Mouse (Mus musculus): ENCODE measurements around the gene Serpinh1.

Gene Serpinh1

DNA sequence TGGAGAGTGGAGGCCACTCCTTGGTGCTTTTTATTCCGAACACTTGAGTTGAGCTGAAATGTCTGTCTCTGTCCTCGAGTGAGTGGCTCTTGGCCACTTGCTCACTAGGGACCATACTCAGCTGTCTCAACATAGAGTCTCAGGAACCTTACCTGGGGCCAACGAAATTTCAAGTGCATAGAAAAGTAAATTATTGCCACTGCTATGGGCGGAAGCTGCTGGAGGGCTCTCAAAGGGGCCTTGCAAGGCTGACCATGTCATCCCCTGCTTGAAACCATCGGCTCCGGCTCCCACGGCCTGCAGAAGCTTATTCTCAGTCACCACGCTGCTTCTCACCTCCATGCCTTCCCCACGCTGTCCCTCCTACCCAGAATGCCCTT is 29.7 kb downstream of the Serpinh1 start:
- no peak for DNase-seq

DNA sequence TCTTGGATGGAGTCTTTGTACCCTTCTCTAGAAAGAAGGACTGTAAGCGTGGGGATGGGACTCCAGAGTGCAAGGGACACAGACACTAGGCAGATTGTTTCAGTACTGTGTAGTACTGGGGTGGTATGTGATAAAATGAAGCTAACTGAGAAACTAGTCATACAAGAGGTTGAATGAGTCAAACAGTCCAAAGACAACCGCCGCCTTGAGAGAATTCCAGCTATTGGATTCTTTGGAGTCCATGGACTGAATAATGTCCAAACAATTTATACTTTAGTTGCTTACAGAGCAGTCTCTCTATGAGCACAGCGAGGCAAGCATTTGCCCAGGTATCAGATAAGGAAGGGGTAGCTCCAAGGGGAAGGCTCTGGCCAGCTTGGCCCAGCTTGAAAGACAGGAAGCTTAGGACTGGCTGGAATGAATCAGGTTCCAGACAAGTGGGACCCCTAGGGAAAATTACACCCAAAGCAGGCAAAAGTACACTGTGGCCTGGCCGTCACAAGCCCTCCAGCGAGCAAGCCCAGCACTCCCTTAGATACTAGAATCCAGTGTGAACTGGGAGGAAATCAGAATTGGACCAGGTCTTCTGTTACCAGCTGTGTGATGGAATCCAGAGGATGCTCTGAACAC is 30.2 kb downstream of the Serpinh1 start:
- DNase-seq: no peak

DNA sequence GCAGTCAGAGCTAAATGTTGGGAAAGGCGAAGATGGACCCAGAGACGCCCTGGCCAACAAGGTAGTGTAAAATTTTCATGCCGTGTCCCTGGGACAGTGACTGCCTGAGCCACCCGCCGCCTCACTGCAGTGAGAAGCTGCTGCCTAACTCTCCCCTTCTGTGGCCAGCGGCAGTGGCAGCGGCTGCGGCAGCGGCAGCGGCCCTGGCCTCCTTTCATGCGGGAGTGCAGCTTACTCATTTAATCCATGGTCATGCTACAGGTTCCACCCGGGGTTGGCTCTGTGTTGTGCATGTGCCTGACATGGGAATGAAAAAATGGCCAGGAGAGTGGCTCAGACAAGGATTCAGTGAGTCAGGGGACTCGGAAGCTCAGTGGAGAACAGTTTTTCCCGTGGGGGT is 32.5 kb downstream of the Serpinh1 start:
- DNase-seq: no peak

DNA sequence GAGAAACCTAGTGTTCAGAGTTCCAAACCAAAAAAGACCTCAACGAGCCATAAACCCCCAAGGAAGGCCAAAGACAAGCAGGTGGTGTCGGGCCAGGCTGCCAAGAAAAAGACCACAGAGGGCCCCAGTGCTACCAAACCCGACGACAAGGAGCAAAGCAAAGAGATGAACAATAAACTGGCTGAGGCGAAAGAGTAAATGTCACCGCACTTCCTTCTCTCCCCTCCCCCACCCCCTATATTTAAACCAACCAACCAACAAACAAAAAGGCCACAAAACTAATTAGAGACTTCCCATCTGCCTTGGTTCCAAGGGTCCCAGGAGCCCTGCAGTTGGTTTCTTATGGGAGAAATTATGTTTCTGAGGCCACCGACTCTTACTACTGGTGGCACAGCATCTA is 35.6 kb downstream of the Serpinh1 start:
- DNase-seq: no peak

DNA sequence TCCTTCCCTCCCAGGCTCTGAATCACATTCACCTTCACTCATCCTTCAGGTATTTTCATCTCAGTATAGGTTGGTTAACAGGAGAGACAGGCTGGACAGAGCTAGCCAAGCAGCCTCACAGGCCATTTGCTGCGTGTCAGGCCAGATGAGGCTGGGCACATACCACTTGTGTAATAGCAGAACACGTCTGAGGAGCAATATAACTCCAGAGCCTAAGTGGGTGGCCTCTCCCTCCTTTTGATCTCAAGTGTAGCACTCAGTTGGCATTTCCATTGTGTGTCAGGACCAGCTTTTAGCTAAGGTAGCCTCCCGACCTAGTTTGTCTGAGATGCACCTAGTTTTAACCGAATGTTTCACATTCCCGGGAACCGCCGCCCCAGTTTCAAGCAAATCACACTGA is 36.8 kb downstream of the Serpinh1 start:
- DNase-seq: no peak

DNA sequence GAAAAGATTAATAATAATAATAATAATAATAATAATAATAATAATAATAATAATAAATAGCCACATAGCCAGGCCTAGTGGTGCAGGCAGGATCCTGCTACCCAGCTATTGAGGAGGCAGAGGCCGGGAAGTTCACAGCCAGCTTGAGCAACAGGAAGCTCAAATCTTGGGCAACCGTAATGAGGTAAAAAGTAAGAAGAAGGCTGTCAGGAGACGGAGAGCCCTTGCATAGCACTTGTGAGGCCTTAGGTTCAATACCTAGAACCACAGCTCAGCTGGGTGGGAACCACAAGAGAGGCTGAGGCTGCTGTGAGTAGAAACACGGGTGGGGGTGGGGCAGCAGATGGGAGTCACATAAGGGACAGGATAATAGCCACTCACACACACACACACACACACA is 38.5 kb downstream of the Serpinh1 start:
- no peak for DNase-seq

DNA sequence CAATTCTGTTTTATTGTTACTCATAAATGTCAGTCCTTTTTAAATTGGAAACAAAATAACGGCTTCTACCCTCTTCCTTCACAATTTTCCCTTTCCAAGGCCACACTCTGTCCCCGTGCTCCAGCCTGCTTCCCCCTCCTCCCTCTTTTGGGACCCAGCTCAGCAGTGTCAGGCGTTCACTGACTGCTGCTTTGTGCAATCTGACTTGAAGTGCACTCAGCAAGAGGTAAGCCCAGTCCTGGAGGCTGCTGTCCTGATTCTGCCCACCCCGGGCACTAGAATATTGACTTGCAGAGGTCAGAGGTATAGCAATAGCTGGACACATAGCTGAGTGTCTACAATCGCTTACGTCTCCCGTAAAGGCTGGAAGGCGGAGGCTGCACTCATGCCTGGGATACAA is 39.8 kb downstream of the Serpinh1 start:
- DNase-seq: no peak

DNA sequence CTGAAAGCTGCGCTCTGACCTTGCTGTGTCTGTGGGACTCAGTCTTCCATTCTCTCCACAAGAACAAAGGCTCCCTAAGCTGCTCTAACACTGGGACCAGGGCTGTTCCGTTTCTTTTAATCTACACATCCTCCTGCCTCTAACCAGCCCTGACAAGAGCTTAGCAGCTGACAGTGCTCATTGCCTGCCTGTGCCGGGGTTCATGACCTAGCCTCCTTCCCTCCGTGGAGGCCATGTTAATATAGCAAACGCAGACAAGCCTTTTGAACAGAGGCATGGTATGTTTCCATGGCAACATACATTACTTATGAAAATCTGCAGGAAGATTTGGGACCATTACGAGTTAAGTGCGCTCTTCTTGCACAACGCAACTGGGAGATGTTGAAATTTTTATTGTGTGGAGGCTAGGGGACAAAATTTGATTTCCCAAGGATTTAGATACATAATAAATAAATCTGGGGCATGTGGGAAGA is 40.3 kb downstream of the Serpinh1 start:
- no peak for DNase-seq

DNA sequence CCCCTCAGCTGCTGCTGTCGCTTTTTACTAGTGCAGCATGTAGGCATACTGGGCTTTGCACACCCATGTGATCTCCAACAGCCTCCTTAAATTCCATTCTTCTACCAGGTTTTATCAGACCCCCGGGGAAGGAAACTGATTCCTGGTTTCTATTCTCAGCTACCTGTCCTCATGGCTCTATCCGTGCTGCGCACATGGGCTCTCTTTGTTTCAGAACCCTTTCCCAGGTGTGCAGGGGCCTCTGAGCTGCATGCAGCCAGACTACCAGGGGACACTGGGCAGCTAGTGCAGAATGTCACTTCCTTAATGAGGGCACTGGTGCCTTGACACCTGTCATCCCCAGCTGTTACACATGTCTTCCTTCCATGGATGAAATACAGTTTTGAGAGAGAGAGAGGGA is 41.0 kb downstream of the Serpinh1 start:
- DNase-seq: no peak

DNA sequence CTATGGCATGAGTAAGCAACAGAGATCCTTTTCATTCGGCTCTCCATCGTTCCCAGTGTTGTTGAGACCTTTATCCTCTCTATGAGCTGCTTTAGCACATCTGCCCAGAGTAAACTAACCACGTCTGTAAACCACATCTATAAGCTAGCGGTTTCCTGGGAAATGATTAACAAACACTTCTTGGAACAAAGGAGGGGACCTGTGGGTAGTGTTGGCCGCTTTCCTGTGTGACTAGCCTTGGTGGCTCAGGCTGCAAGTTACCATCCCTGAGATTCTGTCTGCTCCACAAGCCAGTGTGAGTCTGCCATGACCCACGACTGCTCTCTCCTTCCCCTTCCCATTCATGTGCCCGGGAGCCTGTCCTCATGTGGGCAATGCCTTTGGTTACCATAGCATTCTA is 41.6 kb downstream of the Serpinh1 start:
- DNase-seq: peak; percentile 27

DNA sequence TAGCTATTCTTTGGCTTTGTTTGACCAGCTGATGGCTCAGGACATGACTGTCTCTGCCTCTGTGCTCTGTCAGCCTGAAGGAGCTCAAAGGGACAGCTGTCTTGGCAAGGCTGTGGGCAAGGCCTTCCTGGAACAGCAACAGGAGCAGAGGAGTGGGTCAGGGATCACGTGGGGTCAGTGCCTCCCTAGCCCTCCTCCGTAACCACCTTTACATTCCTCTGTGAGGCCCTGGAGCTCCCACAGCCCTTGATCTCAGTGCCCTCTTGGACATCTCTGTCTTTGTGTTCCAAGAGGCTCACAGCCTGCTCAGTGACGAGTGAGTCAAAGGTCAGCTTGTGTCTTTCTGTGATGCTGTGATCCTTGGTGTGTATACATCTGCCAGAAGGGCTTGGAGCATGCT is 46.4 kb downstream of the Serpinh1 start:
- DNase-seq: no peak

DNA sequence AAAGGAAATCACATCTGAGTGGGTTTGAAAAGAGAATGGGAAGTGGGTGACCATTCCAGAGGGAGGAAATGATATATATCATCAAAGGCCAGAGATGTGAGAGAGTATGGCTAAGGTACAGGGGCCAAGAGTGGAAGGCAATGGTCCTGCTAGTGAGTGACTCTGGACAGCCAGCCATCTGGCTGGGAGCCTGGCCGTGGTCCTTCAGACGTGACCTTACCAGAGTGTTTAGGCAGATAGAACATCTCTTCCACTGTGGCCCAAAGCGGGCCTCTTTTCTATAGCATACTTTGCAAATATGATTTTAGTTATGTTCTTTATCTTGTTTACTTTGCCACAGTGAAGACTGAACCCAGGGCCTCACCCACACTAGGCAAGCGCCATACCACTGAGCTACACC is 47.4 kb downstream of the Serpinh1 start:
- DNase-seq: no peak

DNA sequence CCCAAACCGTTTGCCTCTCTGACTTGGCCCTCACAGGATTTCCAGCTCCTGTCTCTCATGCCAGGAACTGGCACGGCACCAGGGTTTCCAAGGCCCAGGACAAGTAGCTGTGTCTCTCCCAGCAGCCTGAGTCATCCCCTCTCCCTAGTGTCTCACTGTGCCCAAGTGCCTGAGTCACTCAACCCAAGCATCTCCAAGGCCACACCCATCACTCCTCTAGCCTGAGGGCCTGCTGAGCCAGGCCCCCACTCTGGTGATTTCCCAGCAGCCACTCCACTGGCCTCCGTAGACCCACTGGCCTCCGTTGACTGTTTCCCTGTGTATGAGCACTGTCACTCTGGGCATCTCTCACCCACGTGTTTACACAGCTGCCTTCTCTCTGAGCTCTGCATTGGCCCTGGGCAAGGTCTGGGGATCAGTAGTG is 48.1 kb downstream of the Serpinh1 start:
- no peak for DNase-seq

DNA sequence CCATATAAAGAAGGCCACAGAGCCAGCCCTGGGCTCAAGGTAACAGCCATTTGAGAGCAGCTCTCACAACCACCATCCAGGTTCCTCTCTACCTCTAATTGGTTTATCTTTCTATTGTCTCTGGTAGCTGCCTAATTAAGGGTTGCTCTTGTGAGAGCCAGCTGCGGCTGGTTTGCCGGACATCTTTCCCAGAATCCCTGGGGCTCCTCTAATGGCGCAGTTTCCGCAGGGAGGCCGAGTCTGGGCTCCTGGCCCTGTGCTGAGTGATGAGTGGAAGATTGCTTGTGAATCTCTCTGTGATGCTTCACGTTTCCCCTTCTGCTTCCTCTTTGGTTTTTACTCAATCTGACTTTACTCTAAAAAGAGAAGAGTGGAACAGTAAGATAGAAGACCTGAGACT is 49.0 kb downstream of the Serpinh1 start:
- DNase-seq: no peak

DNA sequence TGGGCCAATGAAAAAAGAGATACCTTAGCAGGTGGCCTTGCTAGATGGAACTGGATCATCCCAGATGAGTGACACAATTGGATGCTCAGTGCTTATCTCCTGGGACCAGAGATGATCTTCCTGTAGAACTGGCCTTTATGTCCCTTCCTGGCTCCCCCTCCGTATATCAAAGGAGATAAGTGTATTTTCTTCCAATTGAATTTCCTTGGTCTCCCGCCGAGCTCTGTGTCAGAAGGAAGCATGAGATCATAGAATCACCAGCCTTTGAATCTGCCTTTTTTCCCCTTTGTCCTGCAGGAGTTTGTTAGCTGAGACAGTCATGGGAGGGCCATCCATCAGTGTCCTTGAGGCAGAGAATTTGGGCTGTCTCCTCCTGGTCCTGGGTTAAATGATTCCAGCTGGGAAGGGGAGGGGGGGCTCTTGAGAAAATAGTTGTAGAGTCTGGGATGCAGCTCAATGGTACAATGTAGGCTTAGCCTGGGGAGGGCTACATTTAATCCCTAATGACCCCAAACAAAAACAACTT is 52.3 kb downstream of the Serpinh1 start:
- DNase-seq: no peak

Measured in kidney, adult 9 months (tissue).